Mouse (Mus musculus): ENCODE measurements around the gene Spx. TPM values are rescaled to one million over a fixed set of nuclear protein-coding genes. Genes with fewer than 3 reads are reported as not detected.

The Spx gene
- polyA plus RNA-seq, 1 experiment: 0.19 TPM

DNA sequence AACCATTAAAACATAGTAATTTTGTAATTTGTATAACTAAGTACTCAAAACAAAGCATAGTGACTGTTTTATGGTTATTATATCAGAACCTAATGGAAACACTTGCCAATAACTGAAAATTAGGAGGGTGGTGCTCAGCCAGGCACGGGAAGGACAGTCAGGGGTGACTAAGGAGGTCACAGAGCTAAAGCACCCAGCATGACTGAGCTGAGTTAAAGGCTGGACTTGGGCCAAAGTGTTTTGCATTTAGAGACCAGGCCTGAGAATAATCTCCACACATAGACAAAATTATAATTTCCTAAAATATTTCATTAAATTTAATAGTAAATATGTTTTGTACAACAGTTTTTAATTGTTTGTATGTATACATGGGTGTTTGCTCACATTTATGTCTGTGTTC, 36.2 kb upstream of the Spx start:
- no peak overlapping the region for H3K4me2 ChIP-seq (ENCODE audit: low read depth)
- H3K36me3 ChIP-seq (ENCODE audit: control insufficient read depth, insufficient read depth): peaks cover 7% of the 10 kb centered on the region
- H3ac ChIP-seq (ENCODE audit: control insufficient read depth, insufficient read length): no peak overlapping the region
- no peaks in the 10 kb centered on the region for H3K79me2 ChIP-seq (ENCODE audit: control insufficient read depth, insufficient read depth)
- H3K4me3 ChIP-seq: no peak overlapping the region
- no peaks in the 10 kb centered on the region for H3K27me3 ChIP-seq (ENCODE audit: control insufficient read depth, insufficient read depth, insufficient read length)
- TF ChIP-seq CEBPB (IDR thresholded peaks at IDR 0.05; ENCODE audit: insufficient read depth, poor library complexity, severe bottlenecking) (no peak), MYOD1 (IDR thresholded peaks at IDR 0.05; ENCODE audit: control insufficient read depth in 1 of 3, insufficient read length in 2 of 3, low read depth in 2 of 3) (no peak), SRF (IDR thresholded peaks at IDR 0.05; ENCODE audit: control insufficient read depth, insufficient read length, low read depth) (no peak), MAX (IDR thresholded peaks at IDR 0.05; ENCODE audit: low read depth) (no peak), REST (IDR thresholded peaks at IDR 0.05; ENCODE audit: insufficient read depth, insufficient read length) (no peak), POLR2A (IDR thresholded peaks at IDR 0.05; ENCODE audit: insufficient read length, low read depth) (no peak), TCF12 (IDR thresholded peaks at IDR 0.05; ENCODE audit: insufficient read depth, poor library complexity, severe bottlenecking) (no peak), POLR2AphosphoS2 (IDR thresholded peaks at IDR 0.05; ENCODE audit: insufficient read length, low read depth) (no peak), TCF3 (IDR thresholded peaks at IDR 0.05; ENCODE audit: insufficient read length, low read depth) (no peak), USF1 (IDR thresholded peaks at IDR 0.05; ENCODE audit: low read depth) (no peak), E2F4 (IDR thresholded peaks at IDR 0.05; ENCODE audit: insufficient read depth) (no peak), MYOG (IDR thresholded peaks at IDR 0.05; ENCODE audit: control insufficient read depth in 1 of 3, insufficient read depth in 1 of 3, insufficient read length in 2 of 3, low read depth in 2 of 3) (no peak)

DNA sequence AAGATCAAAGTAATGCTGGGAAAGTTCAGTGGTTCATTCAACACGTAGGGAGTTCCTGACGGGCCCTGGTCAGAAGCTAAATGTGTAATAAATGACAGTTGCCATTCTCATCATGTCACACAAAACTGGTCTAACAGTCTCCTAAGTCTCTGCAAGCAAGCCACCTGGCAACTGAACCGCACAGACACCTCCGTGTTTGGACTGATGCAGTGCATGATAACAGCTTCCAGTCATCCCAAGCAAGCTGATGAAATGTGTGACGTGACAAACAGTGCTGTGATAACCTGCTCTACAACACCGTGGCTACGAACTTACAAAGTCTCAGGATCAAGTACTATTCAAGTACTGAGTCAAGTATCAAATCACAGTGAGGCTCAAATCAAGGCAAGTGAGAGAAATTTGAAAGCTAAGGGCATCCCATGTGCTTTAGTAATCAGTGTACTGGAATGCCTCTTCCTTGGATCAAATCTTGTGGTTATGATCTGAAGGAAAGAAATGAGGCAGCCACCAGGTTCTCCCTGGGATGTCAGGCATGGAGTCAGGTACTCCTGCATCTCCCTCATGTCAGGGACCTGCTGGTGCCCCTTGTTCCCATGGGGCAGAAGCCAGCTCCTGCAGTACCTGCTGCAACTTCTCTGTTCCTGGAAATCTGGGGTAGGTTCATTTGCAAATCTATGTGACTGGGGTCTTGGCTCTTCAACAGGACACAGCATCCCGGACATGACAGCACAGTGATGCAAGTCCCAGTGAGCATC, 34.5 kb upstream of the Spx start:
- Histone ChIP-seq H3K4me2 (ENCODE audit: low read depth) (no peak overlapping the region), H3K4me3 (no peak overlapping the region), H3K36me3 (ENCODE audit: control insufficient read depth, insufficient read depth) (peaks cover 4% of the 10 kb centered on the region), H3K27me3 (ENCODE audit: control insufficient read depth, insufficient read depth, insufficient read length) (no peaks in the 10 kb centered on the region), H3K79me2 (ENCODE audit: control insufficient read depth, insufficient read depth) (no peaks in the 10 kb centered on the region), H3ac (ENCODE audit: control insufficient read depth, insufficient read length) (no peak overlapping the region)
- no peak for TF ChIP-seq USF1 (IDR thresholded peaks at IDR 0.05; ENCODE audit: low read depth)
- no peak for TF ChIP-seq MAX (IDR thresholded peaks at IDR 0.05; ENCODE audit: low read depth)
- no peak for TF ChIP-seq CEBPB (IDR thresholded peaks at IDR 0.05; ENCODE audit: insufficient read depth, poor library complexity, severe bottlenecking)
- no peak for TF ChIP-seq TCF3 (IDR thresholded peaks at IDR 0.05; ENCODE audit: insufficient read length, low read depth)
- TF ChIP-seq POLR2A (IDR thresholded peaks at IDR 0.05; ENCODE audit: insufficient read length, low read depth): no peak
- no peak for TF ChIP-seq MYOD1 (IDR thresholded peaks at IDR 0.05; ENCODE audit: control insufficient read depth in 1 of 3, insufficient read length in 2 of 3, low read depth in 2 of 3)
- TF ChIP-seq POLR2AphosphoS2 (IDR thresholded peaks at IDR 0.05; ENCODE audit: insufficient read length, low read depth): no peak
- TF ChIP-seq REST (IDR thresholded peaks at IDR 0.05; ENCODE audit: insufficient read depth, insufficient read length): no peak
- no peak for TF ChIP-seq TCF12 (IDR thresholded peaks at IDR 0.05; ENCODE audit: insufficient read depth, poor library complexity, severe bottlenecking)
- no peak for TF ChIP-seq SRF (IDR thresholded peaks at IDR 0.05; ENCODE audit: control insufficient read depth, insufficient read length, low read depth)
- no peak for TF ChIP-seq E2F4 (IDR thresholded peaks at IDR 0.05; ENCODE audit: insufficient read depth)
- TF ChIP-seq MYOG (IDR thresholded peaks at IDR 0.05; ENCODE audit: control insufficient read depth in 1 of 3, insufficient read depth in 1 of 3, insufficient read length in 2 of 3, low read depth in 2 of 3): no peak

DNA sequence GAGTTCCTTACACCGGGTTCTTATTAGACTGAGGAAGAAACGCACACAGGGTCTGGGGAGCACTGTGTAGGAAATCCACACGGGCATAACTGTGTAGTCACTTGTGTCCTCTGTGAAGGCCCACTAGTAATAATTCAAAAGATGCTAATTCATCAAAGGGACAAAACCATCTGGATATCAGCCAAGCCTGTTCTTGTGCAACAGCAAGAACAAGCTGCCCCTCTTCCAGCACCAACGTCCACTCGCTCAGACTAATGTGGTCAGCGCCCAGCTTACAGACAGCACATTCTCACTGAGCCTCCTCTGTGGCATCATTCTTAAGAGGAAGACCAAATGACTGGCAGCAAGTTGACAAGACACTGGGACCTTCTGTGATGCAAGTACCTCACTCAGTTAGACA, 33.3 kb upstream of the Spx start:
- no peaks in the 10 kb centered on the region for H3K79me2 ChIP-seq (ENCODE audit: control insufficient read depth, insufficient read depth)
- no peak for TF ChIP-seq REST (IDR thresholded peaks at IDR 0.05; ENCODE audit: insufficient read depth, insufficient read length)
- no peak for TF ChIP-seq USF1 (IDR thresholded peaks at IDR 0.05; ENCODE audit: low read depth)
- no peak for TF ChIP-seq POLR2A (IDR thresholded peaks at IDR 0.05; ENCODE audit: insufficient read length, low read depth)
- no peak for TF ChIP-seq TCF3 (IDR thresholded peaks at IDR 0.05; ENCODE audit: insufficient read length, low read depth)
- no peak for TF ChIP-seq E2F4 (IDR thresholded peaks at IDR 0.05; ENCODE audit: insufficient read depth)
- TF ChIP-seq MYOG (IDR thresholded peaks at IDR 0.05; ENCODE audit: control insufficient read depth in 1 of 3, insufficient read depth in 1 of 3, insufficient read length in 2 of 3, low read depth in 2 of 3): no peak
- no peak for TF ChIP-seq CEBPB (IDR thresholded peaks at IDR 0.05; ENCODE audit: insufficient read depth, poor library complexity, severe bottlenecking)
- no peak for TF ChIP-seq MYOD1 (IDR thresholded peaks at IDR 0.05; ENCODE audit: control insufficient read depth in 1 of 3, insufficient read length in 2 of 3, low read depth in 2 of 3)
- no peak for TF ChIP-seq POLR2AphosphoS2 (IDR thresholded peaks at IDR 0.05; ENCODE audit: insufficient read length, low read depth)
- no peak for TF ChIP-seq MAX (IDR thresholded peaks at IDR 0.05; ENCODE audit: low read depth)
- peaks cover 3% of the 10 kb centered on the region for H3K36me3 ChIP-seq (ENCODE audit: control insufficient read depth, insufficient read depth)
- no peak overlapping the region for H3K4me3 ChIP-seq
- no peaks in the 10 kb centered on the region for H3K27me3 ChIP-seq (ENCODE audit: control insufficient read depth, insufficient read depth, insufficient read length)
- no peak overlapping the region for H3ac ChIP-seq (ENCODE audit: control insufficient read depth, insufficient read length)
- no peak overlapping the region for H3K4me2 ChIP-seq (ENCODE audit: low read depth)

DNA sequence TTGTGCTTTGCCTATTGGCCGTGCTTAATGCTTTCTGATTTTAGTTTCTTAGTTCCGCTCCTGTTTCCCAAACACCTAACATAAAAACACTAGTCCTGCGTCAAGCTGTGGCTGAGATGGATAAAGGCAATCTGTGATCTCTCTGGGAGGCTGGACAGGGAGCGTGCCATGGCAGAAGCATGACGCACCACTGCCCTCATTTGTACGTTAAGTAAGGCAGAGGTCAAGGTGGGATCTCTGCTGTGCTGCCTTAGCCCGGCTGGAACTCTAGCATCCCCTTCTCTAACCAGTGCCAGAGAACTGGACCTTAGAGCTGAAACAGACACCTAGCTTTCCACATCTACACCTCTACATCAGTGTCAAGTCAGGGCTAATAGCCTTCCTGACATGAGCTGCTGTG, 31.6 kb upstream of the Spx start:
- peaks cover 5% of the 10 kb centered on the region for H3K79me2 ChIP-seq (ENCODE audit: control insufficient read depth, insufficient read depth)
- no peak for TF ChIP-seq REST (IDR thresholded peaks at IDR 0.05; ENCODE audit: insufficient read depth, insufficient read length)
- TF ChIP-seq MYOD1 (IDR thresholded peaks at IDR 0.05; ENCODE audit: control insufficient read depth in 1 of 3, insufficient read length in 2 of 3, low read depth in 2 of 3): no peak
- no peak for TF ChIP-seq SRF (IDR thresholded peaks at IDR 0.05; ENCODE audit: control insufficient read depth, insufficient read length, low read depth)
- TF ChIP-seq MYOG (IDR thresholded peaks at IDR 0.05; ENCODE audit: control insufficient read depth in 1 of 3, insufficient read depth in 1 of 3, insufficient read length in 2 of 3, low read depth in 2 of 3): no peak
- no peaks in the 10 kb centered on the region for H3K27me3 ChIP-seq (ENCODE audit: control insufficient read depth, insufficient read depth, insufficient read length)
- no peaks in the 10 kb centered on the region for H3K36me3 ChIP-seq (ENCODE audit: control insufficient read depth, insufficient read depth)
- H3K4me3 ChIP-seq: no peak overlapping the region
- no peak overlapping the region for H3ac ChIP-seq (ENCODE audit: control insufficient read depth, insufficient read length)
- H3K4me2 ChIP-seq (ENCODE audit: low read depth): no peak overlapping the region
